Mouse (Mus musculus): Measurements from ENCODE around the gene Atxn2l. TPM values are rescaled to one million over a fixed set of nuclear protein-coding genes. Genes with fewer than 3 reads are reported as not detected.

Atxn2l gene
- 81.4 and 81.8 TPM in 2 replicates for polyA plus RNA-seq (2014; fragmentation: Nextera tagmentation; extraction: Ambion mirVana)

GRCm38 (mm10) chr7:126503273-126503878, at the start of gene Atxn2l:
TSS of gene Atxn2l (minus strand) at chr7:126503437.
- under 1% methylated on average over 64 of the region's 72 CpGs for WGBS
- H3K9ac ChIP-seq (ENCODE audit: low read length): peak within 1 kb of the TSS; percentile 100
- H3K4me1 ChIP-seq (replicated peaks; ENCODE audit: control insufficient read depth, insufficient read depth, low read length): peaks cover 3% of the 10 kb centered on the region; the same call in 1 of the 2 replicates
- peak; percentile 91 for ATAC-seq (replicated peaks; ENCODE audit: low FRiP score)
- H3K4me2 ChIP-seq (ENCODE audit: low read depth, low read length, severe bottlenecking): peak within 1 kb of the TSS; percentile 54
- no peaks in the 10 kb centered on the region for H3K27me3 ChIP-seq (ENCODE audit: control insufficient read depth, insufficient read depth, low read length)
- H3K27ac ChIP-seq (ENCODE audit: low read depth, low read length): peak within 1 kb of the TSS; percentile 99
- H3K36me3 ChIP-seq (ENCODE audit: control insufficient read depth, insufficient read depth, low read length): peaks cover 18% of the 10 kb centered on the region; the same call in 1 of the 2 replicates
- peak within 1 kb of the TSS; percentile 100 for H3K4me3 ChIP-seq (ENCODE audit: low read depth, low read length)
- DNase-seq (ENCODE audit: low spot score): peak; percentile 100
- H3K9me3 ChIP-seq (ENCODE audit: control insufficient read depth, low read length): no peaks in the 10 kb centered on the region

DNA sequence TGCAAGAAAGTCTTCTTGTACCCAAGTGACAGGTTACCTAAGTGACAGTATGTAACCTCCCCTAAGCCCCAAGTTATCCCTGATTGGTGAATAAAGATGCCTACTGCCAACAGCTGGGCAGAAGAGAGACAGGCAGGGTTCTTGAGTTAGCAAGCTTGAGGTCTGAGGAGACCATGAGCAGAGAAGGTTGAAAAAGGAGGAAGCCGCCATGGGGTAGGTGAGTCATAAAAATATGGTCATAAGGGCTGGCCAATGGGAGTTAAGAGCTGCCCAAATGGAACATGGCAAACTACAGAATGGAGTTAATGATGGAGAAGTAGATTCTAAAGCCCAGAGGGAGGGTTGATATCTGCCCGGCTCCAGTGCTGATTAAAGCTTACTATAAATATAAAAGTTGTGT, 42.4 kb upstream of the Atxn2l start:
- H3K4me1 ChIP-seq (replicated peaks; ENCODE audit: control insufficient read depth, insufficient read depth, low read length): no peaks in the 10 kb centered on the region
- H3K4me3 ChIP-seq (ENCODE audit: low read depth, low read length): no peak overlapping the region
- WGBS: 99% methylated on average over 2 of the region's 2 CpGs
- no peak overlapping the region for H3K27ac ChIP-seq (ENCODE audit: low read depth, low read length)
- ATAC-seq (replicated peaks; ENCODE audit: low FRiP score): no peak
- H3K27me3 ChIP-seq (ENCODE audit: control insufficient read depth, insufficient read depth, low read length): no peaks in the 10 kb centered on the region
- H3K9me3 ChIP-seq (ENCODE audit: control insufficient read depth, low read length): no peaks in the 10 kb centered on the region
- no peak for DNase-seq (ENCODE audit: low spot score)
- H3K9ac ChIP-seq (ENCODE audit: low read length): no peak overlapping the region
- H3K4me2 ChIP-seq (ENCODE audit: low read depth, low read length, severe bottlenecking): no peak overlapping the region
- H3K36me3 ChIP-seq (ENCODE audit: control insufficient read depth, insufficient read depth, low read length): peaks cover 6% of the 10 kb centered on the region

- no peak overlapping the region for H3K27ac ChIP-seq (ENCODE audit: low read depth, low read length)
- no peak overlapping the region for H3K9ac ChIP-seq (ENCODE audit: low read length)
- no peaks in the 10 kb centered on the region for H3K4me1 ChIP-seq (replicated peaks; ENCODE audit: control insufficient read depth, insufficient read depth, low read length)
- H3K36me3 ChIP-seq (ENCODE audit: control insufficient read depth, insufficient read depth, low read length): peaks cover 3% of the 10 kb centered on the region
- no peak overlapping the region for H3K4me2 ChIP-seq (ENCODE audit: low read depth, low read length, severe bottlenecking)
- DNase-seq (ENCODE audit: low spot score): no peak
- H3K9me3 ChIP-seq (ENCODE audit: control insufficient read depth, low read length): no peaks in the 10 kb centered on the region
- no peak for ATAC-seq (replicated peaks; ENCODE audit: low FRiP score)
- WGBS: 90% methylated on average over 1 of the region's 1 CpGs
- peaks cover 4% of the 10 kb centered on the region; the same call in 1 of the 2 replicates for H3K27me3 ChIP-seq (ENCODE audit: control insufficient read depth, insufficient read depth, low read length)
- no peak overlapping the region for H3K4me3 ChIP-seq (ENCODE audit: low read depth, low read length)
Observed at GRCm38 (mm10) chr7:126541661-126542060, 38.4 kb upstream of the Atxn2l start.

DNA sequence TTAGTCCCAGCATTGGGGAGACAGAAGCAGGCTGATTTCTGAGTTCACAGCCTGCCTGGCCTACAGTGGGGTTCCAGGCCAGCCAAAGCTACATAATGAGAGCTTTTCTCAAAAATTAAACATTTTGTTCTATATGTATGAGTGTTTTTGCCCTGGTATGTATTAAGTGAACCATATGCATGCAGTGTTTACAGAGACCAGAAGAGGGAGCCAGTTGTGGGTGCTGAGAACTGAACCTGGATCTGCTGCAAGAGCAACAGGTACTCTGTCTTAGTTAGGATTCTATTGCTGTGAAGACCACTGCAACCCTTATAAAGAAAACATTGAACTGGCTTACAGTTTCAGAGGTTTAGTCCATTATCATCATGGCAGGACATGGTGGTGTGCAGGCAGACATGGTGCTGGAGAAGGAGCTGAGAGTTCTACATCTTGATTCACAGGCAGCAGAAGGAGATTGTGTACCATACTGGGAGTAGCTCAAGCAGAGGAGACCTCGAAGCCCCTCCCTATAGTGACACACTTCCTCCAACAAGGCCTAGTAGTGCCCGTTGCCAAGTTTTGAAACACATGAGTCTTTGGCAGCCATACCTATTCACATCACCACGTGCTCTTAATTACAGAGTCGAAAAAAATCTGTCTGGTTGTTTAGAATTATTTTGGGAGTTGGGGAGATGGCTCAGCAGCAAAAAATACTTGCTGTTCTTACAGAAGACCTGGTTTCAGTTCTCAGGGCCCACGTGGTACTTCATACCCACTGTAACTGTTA, 34.8 kb upstream of the Atxn2l start:
- Histone ChIP-seq H3K9me3 (ENCODE audit: control insufficient read depth, low read length) (no peaks in the 10 kb centered on the region), H3K27ac (ENCODE audit: low read depth, low read length) (no peak overlapping the region), H3K4me3 (ENCODE audit: low read depth, low read length) (no peak overlapping the region), H3K4me1 (replicated peaks; ENCODE audit: control insufficient read depth, insufficient read depth, low read length) (no peaks in the 10 kb centered on the region), H3K36me3 (ENCODE audit: control insufficient read depth, insufficient read depth, low read length) (no peaks in the 10 kb centered on the region), H3K4me2 (ENCODE audit: low read depth, low read length, severe bottlenecking) (no peak overlapping the region), H3K27me3 (ENCODE audit: control insufficient read depth, insufficient read depth, low read length) (peaks cover 6% of the 10 kb centered on the region; the same call in 1 of the 2 replicates), H3K9ac (ENCODE audit: low read length) (no peak overlapping the region)
- ATAC-seq (replicated peaks; ENCODE audit: low FRiP score) (no peak), DNase-seq (ENCODE audit: low spot score) (no peak)
- 80% methylated on average over 5 of the region's 5 CpGs for WGBS

DNA sequence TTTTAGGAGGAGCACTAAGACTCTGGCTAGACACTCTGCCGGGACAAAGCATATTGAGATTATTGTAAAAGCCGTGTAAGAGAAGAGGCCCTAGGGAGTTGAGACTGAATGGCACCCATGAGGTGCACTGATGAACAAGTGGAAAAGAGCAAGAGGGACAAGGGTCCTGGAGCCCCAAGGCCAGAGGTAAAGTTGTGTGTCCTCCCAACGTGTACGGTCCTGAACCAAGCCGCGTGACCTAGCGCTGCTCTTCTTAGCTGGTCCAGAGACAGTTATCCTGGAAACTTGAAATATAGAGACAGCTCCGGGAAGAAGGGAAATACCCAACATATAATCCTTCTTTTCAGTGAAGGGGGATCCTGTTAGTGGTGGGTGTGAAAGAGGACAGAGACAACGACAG, 33.2 kb upstream of the Atxn2l start:
- H3K36me3 ChIP-seq (ENCODE audit: control insufficient read depth, insufficient read depth, low read length): no peaks in the 10 kb centered on the region
- H3K4me1 ChIP-seq (replicated peaks; ENCODE audit: control insufficient read depth, insufficient read depth, low read length): no peaks in the 10 kb centered on the region
- H3K4me2 ChIP-seq (ENCODE audit: low read depth, low read length, severe bottlenecking): peak overlapping the region; percentile 75
- DNase-seq (ENCODE audit: low spot score) (no peak), ATAC-seq (replicated peaks; ENCODE audit: low FRiP score) (no peak)
- H3K27ac ChIP-seq (ENCODE audit: low read depth, low read length): no peak overlapping the region
- H3K27me3 ChIP-seq (ENCODE audit: control insufficient read depth, insufficient read depth, low read length): peaks cover 6% of the 10 kb centered on the region; the same call in 1 of the 2 replicates
- WGBS: 62% methylated on average over 9 of the region's 9 CpGs
- peak overlapping the region; percentile 67 for H3K9ac ChIP-seq (ENCODE audit: low read length)
- H3K9me3 ChIP-seq (ENCODE audit: control insufficient read depth, low read length): no peaks in the 10 kb centered on the region
- peak overlapping the region; percentile 39 for H3K4me3 ChIP-seq (ENCODE audit: low read depth, low read length)

DNA sequence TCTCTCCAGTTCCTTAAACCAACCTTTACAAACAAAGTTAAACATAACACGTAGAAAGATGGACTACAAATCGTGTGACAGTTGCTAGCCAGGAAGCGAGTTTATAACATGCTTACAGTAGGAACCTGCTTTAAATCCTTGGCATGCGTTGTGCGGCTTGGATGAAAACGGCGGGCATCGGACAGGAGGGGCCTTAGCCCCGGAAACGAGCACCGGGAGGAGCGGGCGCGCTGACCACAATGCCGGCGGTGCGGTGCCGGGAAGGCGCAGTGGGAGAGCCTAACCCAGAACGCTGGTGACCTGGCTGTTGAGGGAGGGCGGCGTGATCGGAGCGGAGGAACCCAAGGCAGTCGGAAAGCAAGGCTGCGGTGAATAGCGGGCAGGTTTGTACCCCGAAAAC, 32.5 kb upstream of the Atxn2l start:
- ATAC-seq (replicated peaks; ENCODE audit: low FRiP score) (no peak), DNase-seq (ENCODE audit: low spot score) (peak; percentile 67)
- peak overlapping the region; percentile 67 for H3K9ac ChIP-seq (ENCODE audit: low read length)
- H3K27me3 ChIP-seq (ENCODE audit: control insufficient read depth, insufficient read depth, low read length): peaks cover 6% of the 10 kb centered on the region; the same call in 1 of the 2 replicates
- no peaks in the 10 kb centered on the region for H3K4me1 ChIP-seq (replicated peaks; ENCODE audit: control insufficient read depth, insufficient read depth, low read length)
- 3% methylated on average over 28 of the region's 28 CpGs for WGBS
- no peaks in the 10 kb centered on the region for H3K36me3 ChIP-seq (ENCODE audit: control insufficient read depth, insufficient read depth, low read length)
- H3K27ac ChIP-seq (ENCODE audit: low read depth, low read length): no peak overlapping the region
- H3K4me3 ChIP-seq (ENCODE audit: low read depth, low read length): peak overlapping the region; percentile 39
- H3K4me2 ChIP-seq (ENCODE audit: low read depth, low read length, severe bottlenecking): peak overlapping the region; percentile 75
- H3K9me3 ChIP-seq (ENCODE audit: control insufficient read depth, low read length): no peaks in the 10 kb centered on the region

DNA sequence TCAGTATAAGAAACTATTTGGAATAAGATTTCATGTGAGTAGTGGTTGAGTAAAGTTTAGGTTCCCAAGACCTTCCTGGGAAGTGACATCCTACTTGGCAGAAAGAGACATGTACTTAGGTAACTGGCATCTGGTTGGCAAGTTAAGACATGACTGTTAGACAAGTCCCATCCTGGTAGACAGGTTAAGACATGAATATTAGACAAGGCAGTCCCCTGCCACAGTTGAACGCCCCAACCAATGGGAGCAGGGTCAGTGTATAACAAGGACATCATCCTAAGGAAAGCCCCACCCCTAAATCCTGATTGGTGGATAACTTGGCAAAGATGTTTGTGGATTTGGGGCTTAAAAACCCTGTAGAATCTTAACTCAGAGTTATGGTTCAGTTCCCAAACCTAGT, 30.2 kb upstream of the Atxn2l start:
- Histone ChIP-seq H3K4me1 (replicated peaks; ENCODE audit: control insufficient read depth, insufficient read depth, low read length) (no peaks in the 10 kb centered on the region), H3K9me3 (ENCODE audit: control insufficient read depth, low read length) (no peaks in the 10 kb centered on the region), H3K36me3 (ENCODE audit: control insufficient read depth, insufficient read depth, low read length) (no peaks in the 10 kb centered on the region), H3K27me3 (ENCODE audit: control insufficient read depth, insufficient read depth, low read length) (peaks cover 6% of the 10 kb centered on the region; the same call in 1 of the 2 replicates), H3K27ac (ENCODE audit: low read depth, low read length) (no peak overlapping the region), H3K9ac (ENCODE audit: low read length) (no peak overlapping the region), H3K4me2 (ENCODE audit: low read depth, low read length, severe bottlenecking) (no peak overlapping the region), H3K4me3 (ENCODE audit: low read depth, low read length) (no peak overlapping the region)
- 63% methylated on average over 1 of the region's 1 CpGs for WGBS
- DNase-seq (ENCODE audit: low spot score) (no peak), ATAC-seq (replicated peaks; ENCODE audit: low FRiP score) (no peak)

DNA sequence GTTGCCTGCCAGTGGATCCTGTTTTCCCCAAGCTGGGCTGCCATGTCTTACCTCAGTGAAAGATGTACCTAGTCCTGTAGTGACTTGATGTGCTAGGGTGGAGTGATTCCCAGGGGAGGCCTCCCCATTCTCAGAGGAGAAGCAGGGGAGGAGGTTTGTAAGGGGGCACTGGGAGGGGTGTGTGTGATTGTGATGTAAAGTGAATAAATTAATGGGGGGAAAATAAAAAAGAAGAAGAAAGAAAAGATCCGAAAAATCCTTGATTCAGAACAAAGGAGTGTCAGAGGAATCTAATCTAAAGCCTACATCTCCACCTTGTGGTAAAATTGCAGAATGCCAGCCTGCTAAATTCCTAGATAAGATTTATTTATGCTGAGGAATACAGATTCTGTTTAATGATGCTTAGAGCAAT, 24.9 kb upstream of the Atxn2l start:
- Histone ChIP-seq H3K36me3 (ENCODE audit: control insufficient read depth, insufficient read depth, low read length) (no peaks in the 10 kb centered on the region), H3K4me1 (replicated peaks; ENCODE audit: control insufficient read depth, insufficient read depth, low read length) (no peaks in the 10 kb centered on the region), H3K9ac (ENCODE audit: low read length) (peak overlapping the region; percentile 7; the same call in 1 of the 2 replicates), H3K27ac (ENCODE audit: low read depth, low read length) (no peak overlapping the region), H3K9me3 (ENCODE audit: control insufficient read depth, low read length) (no peaks in the 10 kb centered on the region), H3K27me3 (ENCODE audit: control insufficient read depth, insufficient read depth, low read length) (no peaks in the 10 kb centered on the region), H3K4me2 (ENCODE audit: low read depth, low read length, severe bottlenecking) (no peak overlapping the region), H3K4me3 (ENCODE audit: low read depth, low read length) (no peak overlapping the region)
- ATAC-seq (replicated peaks; ENCODE audit: low FRiP score) (peak; percentile 63; the same call in 1 of the 2 replicates), DNase-seq (ENCODE audit: low spot score) (peak; percentile 60)
- WGBS: 5% methylated on average over 1 of the region's 1 CpGs

All from forebrain, embryonic 11.5 days (tissue).